Mouse (Mus musculus) heart, adult 2 months (tissue): ENCODE data around the gene Nfkb1. TPM values are rescaled to one million over a fixed set of nuclear protein-coding genes. Genes with fewer than 3 reads are reported as not detected.

Experiments used
- DNase-seq, 2 experiments: peaks; one replicate each; pipeline ENCODE4 v3.0.0; 2021
- H3K27ac ChIP-seq: fragments of 200-600 bp; 2 replicates; pipeline ENCODE4 v1.8.1; 2022
- H3K27me3 ChIP-seq: fragments of 200-500 bp; 2 replicates; pipeline ENCODE4 v1.6.1; 2012; ENCODE audit warnings: mild to moderate bottlenecking, low read length, inconsistent platforms, mixed read lengths; ENCODE audit not compliant: control insufficient read depth, insufficient read depth
- H3K36me3 ChIP-seq: fragments of 200-500 bp; 2 replicates; pipeline ENCODE4 v1.6.1; 2012; ENCODE audit warnings: low read length, inconsistent platforms; ENCODE audit not compliant: control insufficient read depth, insufficient read depth
- H3K4me1 ChIP-seq: fragments of 200-500 bp; 2 replicates; pipeline ENCODE4 v1.6.1; 2011; ENCODE audit warnings: low read length; ENCODE audit not compliant: control insufficient read depth, insufficient read depth
- H3K4me3 ChIP-seq: fragments of 200-600 bp; 2 replicates; pipeline ENCODE4 v1.8.1; 2022
- H3K79me2 ChIP-seq: fragments of 200-500 bp; replicated peaks from 2 replicates; pipeline ENCODE4 v1.6.1; 2012; ENCODE audit warnings: mild to moderate bottlenecking, inconsistent platforms, low read length, moderate library complexity, mixed read lengths; ENCODE audit not compliant: control insufficient read depth, insufficient read depth
- H3K9ac ChIP-seq: fragments of 200-500 bp; 2 replicates; pipeline ENCODE4 v1.6.1; 2012; ENCODE audit warnings: low read depth, mild to moderate bottlenecking, control low read depth, inconsistent platforms, low read length, mixed read lengths
- CTCF ChIP-seq: fragments of 200-600 bp; IDR thresholded peaks from 2 replicates; pipeline ENCODE4 v1.8.1; 2022; ENCODE audit warnings: antibody characterized with exemption, mild to moderate bottlenecking, moderate library complexity
- EP300 ChIP-seq: fragments of 200-500 bp; IDR thresholded peaks from 2 replicates; pipeline ENCODE4 v1.6.1; 2011; ENCODE audit warnings: low read depth, low read length, control low read depth; ENCODE audit not compliant: insufficient read depth
- POLR2A ChIP-seq: fragments of 200-500 bp; IDR thresholded peaks from 2 replicates; pipeline ENCODE4 v1.6.1; 2011; ENCODE audit warnings: mild to moderate bottlenecking, low read depth, low read length, control low read depth; ENCODE audit not compliant: insufficient read depth
- WGBS: fragments of 180-500 bp; shearing (Covaris S2); methylation state at CpG from one replicate; pipeline ENCODE4 v1.1.7; 2018; 5-methylcytosine and 5-hydroxymethylcytosine counted together
- intact Hi-C: fragments of 180-260 bp; cut with DNase I; formaldehyde crosslinking; loops from one replicate; pipeline ENCODE4 v1.15.1; 2025
- polyA plus RNA-seq: library from polyadenylated mRNA; depleted of rRNA; stranded (reverse); fragments of >200 nt; gene quantifications from 2 replicates; pipeline ENCODE4 v1.2.3, GENCODE M21; 2012
- total RNA-seq, 2 experiments: library from RNA; stranded (reverse); gene quantifications; 2 replicates each; pipeline ENCODE4 v1.2.3; 2021

Gene Nfkb1
- total and polyA plus RNA-seq, 3 experiments = 33.5 to 44.4 (median 33.6) TPM

DNA sequence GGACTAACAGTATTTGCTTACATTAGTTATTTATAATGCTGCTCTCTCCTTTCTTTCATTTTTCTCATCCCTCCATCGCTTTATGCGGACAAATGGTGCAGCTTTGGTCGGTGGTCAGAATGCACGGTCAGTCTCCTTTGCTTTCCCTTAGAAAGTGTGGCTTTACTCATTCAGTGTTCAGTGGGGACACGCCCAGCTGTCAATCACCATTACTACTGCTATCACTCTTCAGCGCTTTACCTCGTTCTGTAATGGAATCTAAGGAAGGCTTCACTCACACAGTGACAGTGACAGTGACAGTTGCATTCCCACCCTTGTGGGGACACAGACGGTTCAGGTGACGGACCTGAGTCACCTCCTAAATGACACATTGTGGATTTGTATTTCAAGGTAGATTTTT, 39.4 kb upstream of the Nfkb1 start:
- Histone ChIP-seq H3K9ac (peak overlapping the region; percentile 21; the same call in 1 of the 2 replicates), H3K4me1 (peaks cover 2% of the 10 kb centered on the region), H3K79me2 (no peaks in the 10 kb centered on the region), H3K27me3 (no peaks in the 10 kb centered on the region), H3K4me3 (peak overlapping the region; percentile 30; the same call in 1 of the 2 replicates), H3K36me3 (no peaks in the 10 kb centered on the region), H3K27ac (peak overlapping the region; percentile 27)
- 36% methylated on average over 9 of the region's 9 CpGs for WGBS
- DNase-seq = peak; percentile 22 to 33
- TF ChIP-seq EP300 (no peak), CTCF (no peak)
- intact Hi-C loops = loop anchor here (2.0 to 5.0 kb wide), 4 partner anchors 173 to 450 kb away; partner anchors contain the start of gene Bdh2

DNA sequence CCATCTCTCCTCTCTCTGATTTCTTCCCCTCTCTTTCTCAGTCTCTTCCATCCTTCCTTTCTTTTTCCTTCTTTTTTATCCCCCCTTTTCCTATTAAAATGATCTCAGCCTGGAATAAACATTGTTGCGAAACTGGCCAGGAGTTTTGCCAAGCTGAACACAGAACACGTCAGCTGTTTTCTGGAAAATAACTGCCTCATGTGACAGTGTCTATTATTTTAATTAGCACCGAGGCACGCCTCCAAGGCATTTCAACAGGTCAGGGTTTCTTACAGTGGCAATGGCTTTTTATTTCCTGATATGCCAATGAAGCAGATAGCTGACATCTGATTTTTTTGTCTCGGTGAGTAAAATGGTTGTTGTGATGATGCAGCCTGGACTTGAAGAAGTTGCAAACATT, 38.2 kb upstream of the Nfkb1 start:
- DNase-seq = peak; percentile 69 to 72
- 44% methylated on average over 5 of the region's 5 CpGs for WGBS
- Histone ChIP-seq H3K9ac (no peak overlapping the region), H3K36me3 (no peaks in the 10 kb centered on the region), H3K79me2 (no peaks in the 10 kb centered on the region), H3K27ac (peak overlapping the region; percentile 21), H3K27me3 (no peaks in the 10 kb centered on the region), H3K4me3 (no peak overlapping the region), H3K4me1 (peaks cover 2% of the 10 kb centered on the region)
- TF ChIP-seq POLR2A (no peak), EP300 (no peak), CTCF (peak; percentile 28)
- intact Hi-C loops = no loop called here

DNA sequence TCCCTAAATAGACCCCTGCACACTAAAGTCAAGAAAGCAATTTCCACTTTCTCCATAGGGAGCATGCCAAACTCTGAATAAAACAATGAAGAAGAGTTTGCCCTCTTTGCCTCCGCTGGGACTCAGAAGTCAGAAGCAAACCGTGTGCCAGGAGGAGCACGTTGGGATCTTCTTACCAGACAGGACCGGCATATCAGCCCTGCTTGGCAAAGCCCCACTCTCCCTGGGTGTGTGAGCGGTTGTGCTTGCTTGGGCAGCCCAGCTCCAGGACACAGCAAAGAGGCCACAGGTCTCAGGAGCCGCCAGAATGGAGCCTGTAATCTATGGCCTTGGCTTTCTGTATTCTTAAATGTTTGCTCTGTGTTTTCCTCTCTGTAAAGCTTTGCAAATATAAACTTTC, 37.6 kb upstream of the Nfkb1 start:
- WGBS = 51% methylated on average over 6 of the region's 6 CpGs
- Histone ChIP-seq H3K9ac (no peak overlapping the region), H3K36me3 (no peaks in the 10 kb centered on the region), H3K4me1 (peaks cover 2% of the 10 kb centered on the region), H3K79me2 (no peaks in the 10 kb centered on the region), H3K27ac (peak overlapping the region; percentile 21), H3K27me3 (no peaks in the 10 kb centered on the region), H3K4me3 (no peak overlapping the region)
- TF ChIP-seq POLR2A = no peak
- no peak for TF ChIP-seq EP300
- TF ChIP-seq CTCF = no peak
- DNase-seq = peak; percentile 27 to 36
- intact Hi-C loops = no loop called here

DNA sequence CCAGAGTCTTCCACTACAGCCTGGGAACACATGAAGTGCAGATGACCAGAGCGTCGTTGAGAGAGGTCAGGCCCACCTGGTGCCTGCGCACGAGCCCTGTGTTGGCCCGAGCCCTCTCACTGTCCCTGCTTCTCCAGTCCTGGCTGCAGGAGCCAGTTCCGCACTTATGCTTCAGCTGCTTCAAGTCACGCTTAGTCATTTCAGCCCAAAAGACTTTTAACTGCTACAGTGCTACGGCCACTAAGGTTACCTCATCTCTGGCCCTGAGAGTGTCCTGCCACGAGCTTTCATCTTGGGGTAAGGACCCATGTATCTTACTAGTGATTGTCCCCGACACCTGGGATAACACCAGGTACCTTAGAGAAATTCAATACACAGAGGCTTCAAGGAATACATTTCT, 36.0 kb upstream of the Nfkb1 start:
- Histone ChIP-seq H3K79me2 (no peaks in the 10 kb centered on the region), H3K4me1 (peaks cover 2% of the 10 kb centered on the region), H3K27ac (no peak overlapping the region), H3K4me3 (no peak overlapping the region), H3K36me3 (no peaks in the 10 kb centered on the region), H3K9ac (no peak overlapping the region), H3K27me3 (no peaks in the 10 kb centered on the region)
- no peak for TF ChIP-seq POLR2A
- TF ChIP-seq CTCF = no peak
- no peak for TF ChIP-seq EP300
- DNase-seq = no peak
- intact Hi-C loops = no loop called here
- 75% methylated on average over 10 of the region's 10 CpGs for WGBS

DNA sequence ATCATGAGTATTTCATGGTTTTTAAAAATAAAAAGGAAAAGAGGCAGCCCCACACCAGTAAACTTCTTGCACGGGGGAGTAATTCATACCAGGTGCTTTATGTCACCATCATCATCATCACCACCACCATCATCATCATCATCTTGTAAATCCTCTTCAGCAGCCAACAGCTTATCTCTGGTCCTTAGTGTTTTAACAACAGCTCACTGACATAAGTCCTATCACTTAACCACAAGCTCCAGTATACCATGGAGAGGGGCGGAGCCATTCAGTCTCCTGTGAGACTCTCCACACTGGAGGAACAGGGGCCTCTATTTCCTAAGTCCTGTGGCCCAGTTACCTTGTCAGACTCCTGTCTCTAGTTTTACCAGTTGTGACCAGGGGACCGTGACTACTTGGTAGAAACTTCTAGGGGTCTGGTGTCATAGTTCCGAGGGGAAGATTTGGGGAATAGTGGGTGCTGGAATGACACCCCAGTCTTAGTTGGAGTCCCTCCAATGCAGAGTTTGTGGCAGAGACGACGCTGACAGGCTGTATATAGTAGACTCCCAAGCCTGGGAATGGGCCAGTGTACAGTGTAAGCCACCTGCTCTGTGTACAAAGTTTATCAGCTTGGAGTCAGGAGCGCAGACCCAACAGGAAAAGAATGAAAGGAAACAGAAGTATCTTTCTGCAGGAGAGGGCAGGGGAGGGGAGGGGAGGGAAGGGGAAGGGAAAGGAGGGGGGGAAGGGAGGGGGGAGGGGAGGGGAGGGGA, 35.4 kb upstream of the Nfkb1 start:
- Histone ChIP-seq H3K36me3 (no peaks in the 10 kb centered on the region), H3K4me3 (no peak overlapping the region), H3K9ac (no peak overlapping the region), H3K27ac (no peak overlapping the region), H3K27me3 (no peaks in the 10 kb centered on the region), H3K79me2 (no peaks in the 10 kb centered on the region), H3K4me1 (peaks cover 2% of the 10 kb centered on the region)
- intact Hi-C loops = no loop called here
- DNase-seq = no peak
- 62% methylated on average over 7 of the region's 7 CpGs for WGBS
- TF ChIP-seq POLR2A = no peak
- TF ChIP-seq CTCF = no peak
- no peak for TF ChIP-seq EP300

DNA sequence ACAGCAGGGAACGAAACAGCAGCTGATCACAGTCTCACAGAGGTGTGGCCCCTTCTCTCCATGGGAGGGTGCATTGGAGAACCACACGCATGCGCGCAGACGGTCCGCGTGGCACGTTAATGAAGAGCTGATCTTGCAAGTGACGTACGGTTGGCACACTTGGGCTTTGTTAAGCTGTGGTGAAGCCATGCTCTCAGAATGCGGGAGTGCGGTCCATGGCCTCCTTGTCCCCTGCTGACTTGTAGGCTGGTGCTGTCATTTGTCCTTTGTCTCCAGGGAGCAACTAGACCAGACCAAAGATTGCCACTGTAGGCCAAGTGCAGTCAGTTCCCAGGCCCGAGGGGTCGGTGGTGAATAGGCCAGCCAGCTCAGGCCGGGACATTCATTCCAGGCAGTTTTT, 34.7 kb upstream of the Nfkb1 start:
- no peaks in the 10 kb centered on the region for H3K79me2 ChIP-seq
- intact Hi-C loops = no loop called here
- H3K4me1 ChIP-seq = peaks cover 2% of the 10 kb centered on the region
- no peaks in the 10 kb centered on the region for H3K36me3 ChIP-seq
- TF ChIP-seq EP300 (no peak), POLR2A (no peak)
- no peaks in the 10 kb centered on the region for H3K27me3 ChIP-seq
- 86% methylated on average over 15 of the region's 15 CpGs for WGBS
- DNase-seq = no peak
- H3K9ac ChIP-seq = no peak overlapping the region
- no peak overlapping the region for H3K4me3 ChIP-seq
- no peak overlapping the region for H3K27ac ChIP-seq
